Mouse (Mus musculus) MEL (cell line): ENCODE measurements around the gene Icos. TPM values are rescaled to one million over a fixed set of nuclear protein-coding genes. Genes with fewer than 3 reads are reported as not detected.

ENCODE experiments used
- DNase-seq: peaks from one replicate; pipeline ENCODE4 v3.0.0; 2011; ENCODE audit warnings: low read depth, low spot score
- H3K27ac ChIP-seq: 2 replicates; pipeline ENCODE4 v1.5.1; 2012; ENCODE audit warnings: low read depth, mild to moderate bottlenecking, control low read depth, low read length, moderate library complexity; ENCODE audit not compliant: control insufficient read depth
- H3K27me3 ChIP-seq, 2 experiments: fragments of 150-350 bp in 1 of 2; sonication (generic) in 1 of 2; 2 replicates each; pipeline ENCODE4 v1.6.1; 2012; ENCODE audit warnings: low read length in 2 of 2, mild to moderate bottlenecking in 2 of 2, improper control_type of control experiment in 1 of 2, moderate library complexity in 1 of 2; ENCODE audit not compliant: insufficient read depth in 2 of 2, control insufficient read depth in 1 of 2
- H3K36me3 ChIP-seq, 2 experiments: 2 replicates each; pipeline ENCODE4 v1.6.1; 2012 to 2014; ENCODE audit warnings: low read length in 2 of 2, improper control_type of control experiment in 1 of 2, inconsistent platforms in 1 of 2, mild to moderate bottlenecking in 1 of 2; ENCODE audit not compliant: insufficient read depth in 2 of 2, control insufficient read depth in 1 of 2
- H3K4me1 ChIP-seq, 2 experiments: fragments of 150-350 bp in 1 of 2; sonication (generic) in 1 of 2; 2 replicates each; pipeline ENCODE4 v1.6.1; 2012; ENCODE audit warnings: low read length in 2 of 2, improper control_type of control experiment in 1 of 2, mild to moderate bottlenecking in 1 of 2; ENCODE audit not compliant: insufficient read depth in 2 of 2, control insufficient read depth in 1 of 2
- H3K4me3 ChIP-seq, 2 experiments: fragments of 150-350 bp in 1 of 2; sonication (generic) in 1 of 2; 2 replicates each; pipeline ENCODE4 v1.5.1; 2012; ENCODE audit warnings: low read depth in 2 of 2, low read length in 2 of 2, mild to moderate bottlenecking in 2 of 2, moderate library complexity in 2 of 2, control low read depth in 1 of 2, improper control_type of control experiment in 1 of 2; ENCODE audit not compliant: control insufficient read depth in 1 of 2, insufficient read depth in 1 of 2
- H3K79me2 ChIP-seq: 2 replicates; pipeline ENCODE4 v1.6.1; 2012; ENCODE audit warnings: mild to moderate bottlenecking, low read length, moderate library complexity; ENCODE audit not compliant: control insufficient read depth, poor library complexity, insufficient read depth
- H3K9ac ChIP-seq: 2 replicates; pipeline ENCODE4 v1.6.1; 2012; ENCODE audit warnings: low read depth, mild to moderate bottlenecking, control low read depth, low read length, moderate library complexity; ENCODE audit not compliant: control insufficient read depth, poor library complexity, severe bottlenecking
- H3K9me3 ChIP-seq: fragments of 150-350 bp; sonication (generic); replicated peaks from 2 replicates; pipeline ENCODE4 v1.6.1; 2012; ENCODE audit warnings: mild to moderate bottlenecking, low read length, improper control_type of control experiment, moderate library complexity; ENCODE audit not compliant: insufficient read depth
- BHLHE40 ChIP-seq: IDR thresholded peaks from 2 replicates; pipeline ENCODE4 v1.6.1; 2012; ENCODE audit warnings: low read depth, mild to moderate bottlenecking, inconsistent platforms, low read length, improper control_type of control experiment, borderline replicate concordance
- CHD1 ChIP-seq: IDR thresholded peaks from 2 replicates; pipeline ENCODE4 v1.6.1; 2012; ENCODE audit warnings: low read depth, mild to moderate bottlenecking, inconsistent platforms, low read length, improper control_type of control experiment
- CHD2 ChIP-seq: IDR thresholded peaks from 2 replicates; pipeline ENCODE4 v1.6.1; 2011; ENCODE audit warnings: low read length, improper control_type of control experiment
- CTCF ChIP-seq, 3 experiments: IDR thresholded peaks in 2 of 3; conservative IDR thresholded peaks in 1 of 3; 2 replicates each; pipeline ENCODE4 v1.5.1; 2011 to 2012; ENCODE audit warnings: low read length in 3 of 3, low read depth in 2 of 3, mild to moderate bottlenecking in 2 of 3, improper control_type of control experiment in 1 of 3, inconsistent platforms in 1 of 3, mixed read lengths in 1 of 3, moderate library complexity in 1 of 3; ENCODE audit not compliant: control insufficient read depth in 1 of 3, insufficient read depth in 1 of 3, poor library complexity in 1 of 3, severe bottlenecking in 1 of 3
- E2F4 ChIP-seq: IDR thresholded peaks from 2 replicates; pipeline ENCODE4 v1.6.1; 2011; ENCODE audit warnings: low read depth, low read length, improper control_type of control experiment, borderline replicate concordance
- ELF1 ChIP-seq: IDR thresholded peaks from 2 replicates; pipeline ENCODE4 v1.6.1; 2014; ENCODE audit warnings: low read depth, mild to moderate bottlenecking, inconsistent platforms, low read length, improper control_type of control experiment, moderate library complexity
- EP300 ChIP-seq, 2 experiments: IDR thresholded peaks; 2 replicates each; pipeline ENCODE4 v1.6.1; 2011; ENCODE audit warnings: improper control_type of control experiment in 2 of 2, low read length in 2 of 2, low read depth in 1 of 2, mild to moderate bottlenecking in 1 of 2
- ETS1 ChIP-seq: IDR thresholded peaks from 2 replicates; pipeline ENCODE4 v1.6.1; 2012; ENCODE audit warnings: low read depth, mild to moderate bottlenecking, inconsistent platforms, low read length, improper control_type of control experiment, moderate library complexity
- GATA1 ChIP-seq: IDR thresholded peaks from 2 replicates; pipeline ENCODE4 v1.6.1; 2011; ENCODE audit warnings: low read depth, low read length, improper control_type of control experiment
- KAT2A ChIP-seq: conservative IDR thresholded peaks from 2 replicates; pipeline ENCODE4 v1.6.1; 2012; ENCODE audit warnings: low read depth, low read length, improper control_type of control experiment, inconsistent platforms
- MAFK ChIP-seq: IDR thresholded peaks from 2 replicates; pipeline ENCODE4 v1.6.1; 2011; ENCODE audit warnings: low read depth, mild to moderate bottlenecking, low read length, improper control_type of control experiment, borderline replicate concordance
- MAX ChIP-seq: IDR thresholded peaks from 2 replicates; pipeline ENCODE4 v1.6.1; 2011; ENCODE audit warnings: low read length, improper control_type of control experiment
- MAZ ChIP-seq: IDR thresholded peaks from 2 replicates; pipeline ENCODE4 v1.6.1; 2012; ENCODE audit warnings: low read depth, mild to moderate bottlenecking, inconsistent platforms, low read length, improper control_type of control experiment
- MEF2A ChIP-seq: IDR thresholded peaks from 2 replicates; pipeline ENCODE4 v1.6.1; 2014; ENCODE audit warnings: low read depth, mild to moderate bottlenecking, inconsistent platforms, low read length, improper control_type of control experiment; ENCODE audit not compliant: poor library complexity, insufficient replicate concordance, severe bottlenecking; ENCODE audit errors: extremely low read depth
- MYB ChIP-seq: IDR thresholded peaks from 2 replicates; pipeline ENCODE4 v1.6.1; 2011; ENCODE audit warnings: mild to moderate bottlenecking, low read depth, low read length, improper control_type of control experiment
- NRF1 ChIP-seq: IDR thresholded peaks from 2 replicates; pipeline ENCODE4 v1.6.1; 2014; ENCODE audit warnings: low read depth, mild to moderate bottlenecking, inconsistent platforms, low read length, improper control_type of control experiment, moderate library complexity; ENCODE audit not compliant: poor library complexity, insufficient read depth, severe bottlenecking
- POLR2AphosphoS5 ChIP-seq: IDR thresholded peaks from 2 replicates; pipeline ENCODE4 v1.6.1; 2012; ENCODE audit warnings: low read depth, borderline replicate concordance, mild to moderate bottlenecking, inconsistent platforms, low read length, moderate library complexity, mixed read lengths
- RCOR1 ChIP-seq: IDR thresholded peaks from 2 replicates; pipeline ENCODE4 v1.6.1; 2012; ENCODE audit warnings: low read depth, mild to moderate bottlenecking, inconsistent platforms, low read length, improper control_type of control experiment
- SIN3A ChIP-seq: IDR thresholded peaks from 2 replicates; pipeline ENCODE4 v1.6.1; 2012; ENCODE audit warnings: low read length, improper control_type of control experiment, inconsistent platforms
- SMC3 ChIP-seq: IDR thresholded peaks from 2 replicates; pipeline ENCODE4 v1.6.1; 2011; ENCODE audit warnings: low read depth, low read length, improper control_type of control experiment
- TAL1 ChIP-seq: IDR thresholded peaks from 2 replicates; pipeline ENCODE4 v1.6.1; 2012; ENCODE audit warnings: mild to moderate bottlenecking, inconsistent platforms, low read length, moderate library complexity, mixed read lengths
- USF2 ChIP-seq, 2 experiments: IDR thresholded peaks; 2 replicates each; pipeline ENCODE4 v1.6.1; 2011 to 2012; ENCODE audit warnings: improper control_type of control experiment in 2 of 2, low read length in 2 of 2, borderline replicate concordance in 1 of 2, inconsistent platforms in 1 of 2, low read depth in 1 of 2, mild to moderate bottlenecking in 1 of 2; ENCODE audit not compliant: insufficient read depth in 1 of 2
- ZC3H11A ChIP-seq: IDR thresholded peaks from 2 replicates; pipeline ENCODE4 v1.6.1; 2012; ENCODE audit warnings: low read depth, mild to moderate bottlenecking, inconsistent platforms, low read length, improper control_type of control experiment
- ZKSCAN1 ChIP-seq: IDR thresholded peaks from 2 replicates; pipeline ENCODE4 v1.6.1; 2012; ENCODE audit warnings: low read depth, mild to moderate bottlenecking, inconsistent platforms, low read length, improper control_type of control experiment, moderate library complexity
- ZNF384 ChIP-seq: IDR thresholded peaks from 2 replicates; pipeline ENCODE4 v1.6.1; 2012; ENCODE audit warnings: low read depth, mild to moderate bottlenecking, inconsistent platforms, low read length, improper control_type of control experiment
- polyA plus RNA-seq, 2 experiments: library from polyadenylated mRNA; stranded (reverse) in 1 of 2; unstranded in 1 of 2; fragments of >175 nt in 1 of 2; fragments of >200 nt in 1 of 2; gene quantifications; 2 replicates each; pipeline versions ENCODE4 v1.2.1 to v1.2.4; 2012; ENCODE audit warnings: low replicate concordance in 2 of 2, low read depth in 1 of 2; ENCODE audit not compliant: insufficient read length in 2 of 2, insufficient read depth in 1 of 2, missing spikeins in 1 of 2
- total RNA-seq: library from RNA; depleted of rRNA; stranded (reverse); fragments of 300-350 nt; gene quantifications from 2 replicates; pipeline ENCODE4 v1.2.3, GENCODE M21; 2012

Icos gene
- total and polyA plus RNA-seq, 3 experiments: not detected

DNA sequence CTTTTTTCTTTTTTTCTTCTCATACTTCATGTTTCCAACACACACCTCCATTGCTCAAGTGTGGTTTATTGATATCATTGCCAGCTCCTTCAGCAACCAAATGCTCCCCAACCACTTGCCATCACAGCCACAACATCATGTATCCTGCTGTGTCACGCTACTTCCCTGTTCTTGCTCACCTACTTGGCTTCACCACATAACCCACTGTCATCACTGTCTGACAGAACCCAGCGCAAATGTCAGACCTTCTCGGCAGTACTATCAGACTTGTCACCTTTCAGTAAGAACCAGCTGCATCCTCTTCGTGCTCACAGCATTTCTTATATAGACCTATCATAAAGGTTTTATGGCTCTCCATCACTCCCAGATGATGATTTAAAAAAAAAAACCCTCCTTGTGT, 61.6 kb downstream of the Icos start:
- H3K4me3 ChIP-seq: no peak overlapping the region
- H3K79me2 ChIP-seq: no peaks in the 10 kb centered on the region
- DNase-seq: no peak
- H3K9me3 ChIP-seq: no peaks in the 10 kb centered on the region
- no peak overlapping the region for H3K9ac ChIP-seq
- no peak for TF ChIP-seq GATA1
- TF ChIP-seq CTCF (IDR thresholded peaks at IDR 0.05 in 2 of 3, conservative IDR thresholded peaks at IDR 0.05 in 1 of 3; ENCODE audit: control insufficient read depth in 1 of 3, insufficient read depth in 1 of 3, low read depth in 2 of 3, low read length in 3 of 3, poor library complexity in 1 of 3, severe bottlenecking in 1 of 3): no peak
- no peak for TF ChIP-seq ZC3H11A
- TF ChIP-seq BHLHE40: no peak
- no peak for TF ChIP-seq MAFK
- TF ChIP-seq KAT2A: no peak
- no peak for TF ChIP-seq SIN3A
- TF ChIP-seq E2F4: no peak
- no peak for TF ChIP-seq EP300 (IDR thresholded peaks at IDR 0.05; ENCODE audit: low read depth in 1 of 2, low read length in 2 of 2)
- TF ChIP-seq ETS1: no peak
- no peak for TF ChIP-seq TAL1
- no peak for TF ChIP-seq SMC3
- no peak for TF ChIP-seq MEF2A
- TF ChIP-seq CHD2: no peak
- no peak for TF ChIP-seq ZNF384
- no peak for TF ChIP-seq ELF1
- TF ChIP-seq ZKSCAN1: no peak
- no peak for TF ChIP-seq MAZ
- no peaks in the 10 kb centered on the region for H3K27me3 ChIP-seq
- H3K4me1 ChIP-seq: no peaks in the 10 kb centered on the region
- no peaks in the 10 kb centered on the region for H3K36me3 ChIP-seq
- H3K27ac ChIP-seq: no peak overlapping the region

DNA sequence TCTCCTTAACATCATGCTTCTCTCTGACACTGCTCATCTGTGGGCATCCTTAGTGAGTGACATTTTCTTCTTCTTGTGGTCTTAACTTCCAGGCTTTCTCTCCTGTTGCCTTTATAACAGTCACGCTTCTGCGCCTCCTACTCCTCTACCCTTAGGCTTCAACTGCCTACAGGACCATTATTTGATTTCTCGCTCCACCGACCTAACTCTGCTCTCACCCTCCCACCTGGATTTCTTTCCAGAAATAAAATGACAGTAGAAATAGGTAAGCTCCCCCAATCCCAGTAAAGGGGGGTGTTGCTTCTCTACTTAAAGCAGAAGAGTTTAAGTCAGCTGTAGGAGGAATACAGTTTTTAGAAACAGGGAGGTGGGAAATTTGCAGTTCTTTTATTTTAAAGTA, 62.7 kb downstream of the Icos start:
- H3K79me2 ChIP-seq: no peaks in the 10 kb centered on the region
- H3K27ac ChIP-seq: no peak overlapping the region
- no peaks in the 10 kb centered on the region for H3K4me1 ChIP-seq
- DNase-seq: no peak
- no peak overlapping the region for H3K4me3 ChIP-seq
- H3K36me3 ChIP-seq: no peaks in the 10 kb centered on the region
- TF ChIP-seq CHD1 (no peak), ZNF384 (no peak), BHLHE40 (no peak), MAX (no peak), CHD2 (no peak), MYB (no peak), MEF2A (no peak), RCOR1 (no peak), NRF1 (no peak), USF2 (IDR thresholded peaks at IDR 0.05; ENCODE audit: borderline replicate concordance in 1 of 2, insufficient read depth in 1 of 2, low read depth in 1 of 2, low read length in 2 of 2) (no peak), POLR2AphosphoS5 (no peak)
- H3K9me3 ChIP-seq: no peaks in the 10 kb centered on the region
- no peaks in the 10 kb centered on the region for H3K27me3 ChIP-seq
- H3K9ac ChIP-seq: no peak overlapping the region
